Mouse (Mus musculus) intestine, embryonic 16.5 days (tissue): ENCODE measurements around the gene Pigz. TPM values are rescaled to one million over a fixed set of nuclear protein-coding genes. Genes with fewer than 3 reads are reported as not detected.

Experiments
- ATAC-seq: fragments of 200-750 bp; cut with Nextera tagmentation; 2 replicates; pipeline ENCODE4 v1.8.0; 2017; ENCODE audit warnings: moderate TSS enrichment, moderate library complexity
- H3K27ac ChIP-seq: fragments of 300-500 bp; sonication (generic); 2 replicates; pipeline ENCODE4 v1.5.1; 2014; ENCODE audit warnings: mild to moderate bottlenecking, low read length
- H3K27me3 ChIP-seq: fragments of 300-500 bp; sonication (generic); replicated peaks from 2 replicates; pipeline ENCODE4 v1.6.1; 2014; ENCODE audit warnings: low read length, control low read depth, mixed read lengths; ENCODE audit not compliant: control insufficient read depth, insufficient read depth
- H3K36me3 ChIP-seq: fragments of 300-500 bp; sonication (generic); 2 replicates; pipeline ENCODE4 v1.6.1; 2014; ENCODE audit warnings: low read length, control low read depth; ENCODE audit not compliant: control insufficient read depth, insufficient read depth
- H3K4me1 ChIP-seq: fragments of 300-500 bp; sonication (generic); 2 replicates; pipeline ENCODE4 v1.6.1; 2014; ENCODE audit warnings: low read length, control low read depth, mixed read lengths; ENCODE audit not compliant: control insufficient read depth, insufficient read depth
- H3K4me2 ChIP-seq: fragments of 300-500 bp; sonication (generic); 2 replicates; pipeline ENCODE4 v1.6.1; 2014; ENCODE audit warnings: low read depth, low read length, control low read depth
- H3K4me3 ChIP-seq: fragments of 300-500 bp; sonication (generic); 2 replicates; pipeline ENCODE4 v1.5.1; 2014; ENCODE audit warnings: mild to moderate bottlenecking, low read length
- H3K9ac ChIP-seq: fragments of 300-500 bp; sonication (generic); 2 replicates; pipeline ENCODE4 v1.6.1; 2014; ENCODE audit warnings: low read depth, low read length
- H3K9me3 ChIP-seq: fragments of 300-500 bp; sonication (generic); 2 replicates; pipeline ENCODE4 v1.6.1; 2016; ENCODE audit warnings: low read length, control low read depth; ENCODE audit not compliant: control insufficient read depth
- WGBS: fragments of 180-500 bp; shearing (Covaris S2); extraction: QIAGEN DNeasy Blood & Tissue Kit; methylation state at CpG from one replicate; pipeline ENCODE4 v1.1.7; 2014; 5-methylcytosine and 5-hydroxymethylcytosine counted together
- microRNA-seq: library from miRNA; unstranded; fragments of <30 nt; microRNA quantifications from one replicate; pipeline ENCODE4, GENCODE M21; 2016
- polyA plus RNA-seq: library from polyadenylated mRNA; unstranded; fragments of >200 nt; fragmentation: Nextera tagmentation; extraction: Ambion mirVana; gene quantifications from 2 replicates; pipeline ENCODE4 v1.2.1, GENCODE M21; 2015

Pigz gene
- polyA plus RNA-seq, 1 experiment from 2014 or later: 0.40 TPM

DNA sequence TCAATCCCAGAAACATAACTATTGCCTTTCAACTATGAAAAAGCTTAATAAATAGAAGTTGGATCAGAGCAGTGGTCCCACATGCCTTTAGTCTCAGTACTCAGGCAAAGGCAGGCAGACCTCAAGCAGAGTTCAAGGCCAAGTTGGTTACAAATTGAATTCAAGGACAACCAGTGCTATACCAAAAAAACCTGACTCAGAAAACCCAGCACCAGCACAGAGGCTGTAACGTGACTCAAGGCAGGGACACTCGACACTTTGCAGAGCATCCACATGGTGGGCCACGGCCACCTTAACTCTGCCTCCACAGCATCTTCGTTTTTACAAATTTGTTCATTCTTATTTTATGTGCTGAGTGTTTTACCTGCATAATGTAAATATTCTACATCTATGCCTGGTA, 41.6 kb downstream of the Pigz start:
- H3K27ac ChIP-seq: no peak overlapping the region
- H3K4me2 ChIP-seq: no peak overlapping the region
- H3K9me3 ChIP-seq: no peaks in the 10 kb centered on the region
- ATAC-seq: no peak
- H3K27me3 ChIP-seq: no peaks in the 10 kb centered on the region
- no peak overlapping the region for H3K4me3 ChIP-seq
- WGBS: 94% methylated on average over 4 of the region's 4 CpGs
- H3K9ac ChIP-seq: no peak overlapping the region
- peaks cover 7% of the 10 kb centered on the region; the same call in 1 of the 2 replicates for H3K36me3 ChIP-seq
- H3K4me1 ChIP-seq: no peaks in the 10 kb centered on the region

DNA sequence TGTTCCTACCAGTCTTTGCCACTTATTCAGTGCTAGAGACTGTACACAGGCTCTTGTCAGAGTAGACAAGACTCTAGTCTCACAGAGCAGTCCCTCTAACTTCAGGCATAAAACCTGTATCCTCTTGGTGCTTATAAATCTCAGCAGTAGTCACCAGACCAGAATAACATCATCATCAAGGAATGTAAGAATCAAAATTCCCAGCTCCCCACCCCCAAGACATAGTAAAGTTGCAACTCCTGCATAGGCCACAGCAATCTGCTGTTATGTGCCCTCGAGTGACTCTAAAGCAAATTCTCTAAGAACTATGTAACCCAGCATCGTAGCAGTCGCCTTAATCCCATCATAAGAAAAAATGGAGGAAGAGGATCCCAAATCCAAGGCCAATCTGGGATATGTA, 45.9 kb downstream of the Pigz start:
- ATAC-seq: no peak
- no peak overlapping the region for H3K4me2 ChIP-seq
- no peak overlapping the region for H3K9ac ChIP-seq
- H3K27ac ChIP-seq: no peak overlapping the region
- WGBS: 87% methylated on average over 3 of the region's 3 CpGs
- no peak overlapping the region for H3K4me3 ChIP-seq
- H3K36me3 ChIP-seq: peaks cover 3% of the 10 kb centered on the region; the same call in 1 of the 2 replicates
- H3K9me3 ChIP-seq: no peaks in the 10 kb centered on the region
- no peaks in the 10 kb centered on the region for H3K4me1 ChIP-seq
- H3K27me3 ChIP-seq: no peaks in the 10 kb centered on the region

DNA sequence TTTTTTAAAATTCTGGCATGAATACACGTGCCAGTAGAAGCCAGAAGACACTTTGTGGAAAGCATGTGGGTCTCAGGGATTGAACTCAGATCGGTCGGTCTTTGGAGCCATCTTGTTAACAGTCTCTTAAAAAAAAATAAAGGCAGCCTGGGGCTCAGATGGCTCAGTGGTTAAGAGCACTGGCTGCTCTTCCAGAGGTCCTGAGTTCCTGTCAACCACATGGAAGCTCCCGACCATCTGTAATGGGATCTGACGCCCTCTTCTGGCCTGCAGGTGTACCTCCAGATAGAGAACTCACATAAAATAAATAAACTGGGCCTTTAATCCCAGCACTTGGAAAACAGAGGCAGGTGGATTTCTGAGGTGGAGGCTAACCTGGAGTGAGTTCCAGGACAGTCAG, 47.3 kb downstream of the Pigz start:
- H3K27ac ChIP-seq: no peak overlapping the region
- no peak overlapping the region for H3K9ac ChIP-seq
- H3K4me2 ChIP-seq: no peak overlapping the region
- no peak overlapping the region for H3K4me3 ChIP-seq
- no peaks in the 10 kb centered on the region for H3K9me3 ChIP-seq
- H3K36me3 ChIP-seq: no peaks in the 10 kb centered on the region
- no peaks in the 10 kb centered on the region for H3K27me3 ChIP-seq
- no peaks in the 10 kb centered on the region for H3K4me1 ChIP-seq
- WGBS: 78% methylated on average over 5 of the region's 5 CpGs
- no peak for ATAC-seq

DNA sequence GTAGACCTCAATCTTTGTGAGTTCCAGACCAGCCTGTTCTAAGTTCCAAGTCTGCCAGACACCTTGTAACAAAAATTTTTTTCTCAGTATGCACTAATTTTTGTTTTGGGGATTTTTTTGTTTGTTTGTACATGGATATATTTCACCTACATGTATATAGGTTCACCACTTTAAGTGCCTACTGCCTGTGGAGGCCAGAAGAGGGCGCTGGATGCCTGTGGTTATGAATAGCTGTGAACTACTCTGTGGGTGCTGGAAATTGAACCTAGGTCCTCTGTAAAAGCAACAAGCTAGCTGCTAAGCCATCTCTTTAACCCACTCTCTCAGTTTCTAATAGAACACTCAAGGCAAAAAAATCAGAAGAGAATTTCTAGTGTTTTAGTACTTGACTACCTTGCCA, 58.4 kb downstream of the Pigz start:
- Histone ChIP-seq H3K9me3 (no peaks in the 10 kb centered on the region), H3K27ac (no peak overlapping the region), H3K4me1 (no peaks in the 10 kb centered on the region), H3K4me3 (no peak overlapping the region), H3K36me3 (no peaks in the 10 kb centered on the region; the same call in 1 of the 2 replicates), H3K9ac (no peak overlapping the region), H3K4me2 (no peak overlapping the region), H3K27me3 (no peaks in the 10 kb centered on the region)
- WGBS: 43% methylated on average over 1 of the region's 1 CpGs
- no peak for ATAC-seq

DNA sequence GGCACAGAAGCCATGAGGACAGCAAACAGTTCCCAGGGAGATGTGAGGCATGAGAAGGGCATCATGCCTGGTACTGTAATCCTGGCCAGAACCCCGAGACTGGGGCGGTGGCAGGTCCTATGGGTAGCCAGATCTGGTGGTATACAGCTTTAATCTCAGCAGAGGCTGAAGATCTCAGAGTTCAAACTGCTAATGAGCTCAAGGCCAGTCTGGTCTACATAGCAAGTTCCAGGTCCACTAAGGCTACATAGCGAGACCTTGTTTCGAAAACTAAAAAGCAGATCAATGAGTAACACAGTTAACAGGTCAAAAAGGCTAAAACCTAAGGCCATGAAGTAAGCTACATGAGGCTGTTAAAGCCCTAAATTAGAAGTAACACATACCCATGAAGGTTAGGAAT, 59.5 kb downstream of the Pigz start:
- 97% methylated on average over 4 of the region's 4 CpGs for WGBS
- no peak for ATAC-seq

DNA sequence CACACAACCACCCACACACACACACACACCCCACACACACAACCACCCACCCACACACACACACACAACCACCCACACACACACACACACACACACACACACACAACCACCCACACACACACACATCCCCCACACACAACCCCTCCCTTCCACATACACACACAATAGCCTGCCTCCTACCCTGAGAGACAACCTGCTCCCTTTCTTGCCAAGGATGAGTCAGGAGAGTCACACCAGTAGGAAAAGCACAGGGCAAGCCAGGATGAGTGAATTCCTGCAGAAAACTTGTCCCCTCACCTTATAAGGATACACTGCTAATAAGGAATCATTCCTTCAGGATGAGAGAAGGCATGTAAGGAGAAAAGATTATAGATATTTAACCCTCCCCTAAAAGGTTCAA, 60.3 kb downstream of the Pigz start:
- Histone ChIP-seq H3K9ac (no peak overlapping the region), H3K27me3 (no peaks in the 10 kb centered on the region), H3K4me2 (no peak overlapping the region), H3K36me3 (no peaks in the 10 kb centered on the region; the same call in 1 of the 2 replicates), H3K4me1 (peaks cover 3% of the 10 kb centered on the region; the same call in 1 of the 2 replicates), H3K4me3 (no peak overlapping the region), H3K9me3 (no peaks in the 10 kb centered on the region), H3K27ac (no peak overlapping the region)
- ATAC-seq: no peak

More for the DNA sequence above, 59.5 kb downstream of the Pigz start:
- H3K36me3 ChIP-seq: no peaks in the 10 kb centered on the region; the same call in 1 of the 2 replicates
- H3K27me3 ChIP-seq: no peaks in the 10 kb centered on the region
- H3K27ac ChIP-seq: no peak overlapping the region
- H3K9ac ChIP-seq: no peak overlapping the region
- no peak overlapping the region for H3K4me3 ChIP-seq
- H3K4me2 ChIP-seq: no peak overlapping the region
- H3K9me3 ChIP-seq: no peaks in the 10 kb centered on the region
- no peaks in the 10 kb centered on the region for H3K4me1 ChIP-seq

Small RNAs within 50 kb of the gene (microRNA-seq; reads per million reads assigned to microRNA genes)
- not detected for gene Gm26269

Other genes with a start within 250 kb of the Pigz start
- gene Meltf, start 55.0 kb upstream of the Pigz start, polyA plus RNA-seq: 106 and 225 TPM in 2 replicates
- gene 0610012G03Rik, start 14.6 kb downstream of the Pigz start, polyA plus RNA-seq: 140 and 155 TPM in 2 replicates
- 63.8 and 72.2 TPM in 2 replicates for gene Ncbp2, start 14.7 kb downstream of the Pigz start, polyA plus RNA-seq
- gene Senp5, start 69.4 kb downstream of the Pigz start, polyA plus RNA-seq: 9.1 and 9.8 TPM in 2 replicates
- 34.5 and 34.6 TPM in 2 replicates for gene Pak2, start 145.5 kb downstream of the Pigz start, polyA plus RNA-seq
- 108 and 109 TPM in 2 replicates for gene Pigx, start 165.9 kb downstream of the Pigz start, polyA plus RNA-seq
- 26.1 and 29.3 TPM in 2 replicates for gene Cep19, start 165.9 kb downstream of the Pigz start, polyA plus RNA-seq
- gene Nrros, start 231.7 kb downstream of the Pigz start, polyA plus RNA-seq: 13.1 and 13.3 TPM in 2 replicates
- not detected in 2 replicates for gene Bex6, start 246.0 kb downstream of the Pigz start, polyA plus RNA-seq